Mouse (Mus musculus): ENCODE data around the gene Sparc. TPM values are rescaled to one million over a fixed set of nuclear protein-coding genes. Genes with fewer than 3 reads are reported as not detected.
A peak's percentile ranks its signal among the peaks of the same experiment; 100 is the strongest.

Sparc gene
- polyA plus RNA-seq, 1 experiment from 2014 or later, result 3,074 TPM

DNA sequence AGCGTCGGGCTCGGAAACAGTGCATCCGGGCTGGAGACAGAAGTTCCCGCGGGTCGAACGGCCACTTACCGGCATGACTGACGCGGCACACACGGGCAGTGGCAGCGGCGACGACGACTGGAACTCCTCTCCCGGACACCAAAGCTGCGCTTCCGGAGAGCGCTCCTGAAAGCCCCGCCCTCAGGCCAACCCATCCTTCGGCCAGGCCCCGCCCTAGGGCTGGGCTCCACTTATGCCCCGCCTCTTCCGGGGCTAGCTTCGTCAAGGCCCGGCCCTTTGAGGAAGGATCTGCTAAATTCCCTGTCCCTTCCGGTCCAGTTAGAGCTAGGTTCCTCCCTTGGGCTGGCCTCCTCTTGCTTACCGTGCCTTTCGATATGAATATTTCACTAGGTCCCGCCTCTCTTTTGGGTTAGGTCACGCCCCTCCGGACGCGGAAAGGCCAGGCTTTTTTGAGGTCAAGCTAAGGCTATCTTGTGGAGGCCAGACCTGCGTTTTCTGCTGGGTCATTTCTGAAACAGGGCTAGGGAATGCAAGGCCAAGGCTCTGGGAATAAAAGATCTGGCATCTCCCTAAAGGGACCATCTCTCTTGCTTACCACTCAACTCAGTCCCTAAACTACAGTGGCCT is 38.1 kb upstream of the Sparc start, which contains the start of gene Atox1:
TSS of gene Atox1 (minus strand) at position 221 of the 627 bp plus-strand sequence.
- H3K27ac ChIP-seq (replicated peaks), result peak within 1 kb of the TSS; percentile 80
- no peaks in the 10 kb centered on the region for H3K36me3 ChIP-seq
- peak within 1 kb of the TSS; percentile 87 for H3K4me2 ChIP-seq (replicated peaks)
- ATAC-seq (ENCODE audit: insufficient number of reproducible peaks, low FRiP score, low TSS enrichment, low read depth), result peak; percentile 92
- under 1% methylated on average over 36 of the region's 36 CpGs for WGBS
- no peaks in the 10 kb centered on the region for H3K9me3 ChIP-seq (replicated peaks)
- H3K9ac ChIP-seq, result peak within 1 kb of the TSS; percentile 58
- H3K4me1 ChIP-seq, result peaks cover 20% of the 10 kb centered on the region
- H3K4me3 ChIP-seq (replicated peaks), result peak within 1 kb of the TSS; percentile 85
- no peaks in the 10 kb centered on the region for H3K27me3 ChIP-seq

DNA sequence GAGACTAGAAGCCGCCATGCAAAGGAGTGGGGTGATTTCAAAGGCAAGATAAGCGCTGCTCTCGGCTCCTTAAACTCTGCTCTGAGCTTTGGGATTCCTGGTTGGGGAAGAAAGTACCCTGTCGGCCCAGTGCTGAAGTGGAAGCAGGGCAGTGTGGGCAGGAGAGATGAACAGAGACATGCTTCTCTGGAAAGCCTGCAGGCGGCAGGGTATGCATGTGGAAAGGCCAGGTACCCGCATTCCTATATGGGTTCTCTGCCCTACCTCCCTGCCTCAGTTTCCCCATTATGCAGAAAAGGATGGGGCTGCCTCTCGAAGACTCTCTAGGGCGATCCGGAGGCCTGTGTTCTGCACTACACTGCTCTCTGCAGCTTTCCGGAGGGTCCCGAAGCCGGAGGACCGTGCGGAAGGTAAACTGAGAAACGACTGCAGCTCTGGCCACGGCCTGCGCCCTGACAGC is 37.6 kb upstream of the Sparc start:
- Histone ChIP-seq H3K9me3 (replicated peaks) (no peaks in the 10 kb centered on the region), H3K4me1 (peaks cover 24% of the 10 kb centered on the region), H3K4me3 (replicated peaks) (peak overlapping the region; percentile 85), H3K27me3 (no peaks in the 10 kb centered on the region), H3K9ac (peak overlapping the region; percentile 58), H3K27ac (replicated peaks) (peak overlapping the region; percentile 80), H3K36me3 (no peaks in the 10 kb centered on the region), H3K4me2 (replicated peaks) (peak overlapping the region; percentile 87)
- ATAC-seq (ENCODE audit: insufficient number of reproducible peaks, low FRiP score, low TSS enrichment, low read depth), result peak; percentile 49
- WGBS, result 1% methylated on average over 17 of the region's 17 CpGs

DNA sequence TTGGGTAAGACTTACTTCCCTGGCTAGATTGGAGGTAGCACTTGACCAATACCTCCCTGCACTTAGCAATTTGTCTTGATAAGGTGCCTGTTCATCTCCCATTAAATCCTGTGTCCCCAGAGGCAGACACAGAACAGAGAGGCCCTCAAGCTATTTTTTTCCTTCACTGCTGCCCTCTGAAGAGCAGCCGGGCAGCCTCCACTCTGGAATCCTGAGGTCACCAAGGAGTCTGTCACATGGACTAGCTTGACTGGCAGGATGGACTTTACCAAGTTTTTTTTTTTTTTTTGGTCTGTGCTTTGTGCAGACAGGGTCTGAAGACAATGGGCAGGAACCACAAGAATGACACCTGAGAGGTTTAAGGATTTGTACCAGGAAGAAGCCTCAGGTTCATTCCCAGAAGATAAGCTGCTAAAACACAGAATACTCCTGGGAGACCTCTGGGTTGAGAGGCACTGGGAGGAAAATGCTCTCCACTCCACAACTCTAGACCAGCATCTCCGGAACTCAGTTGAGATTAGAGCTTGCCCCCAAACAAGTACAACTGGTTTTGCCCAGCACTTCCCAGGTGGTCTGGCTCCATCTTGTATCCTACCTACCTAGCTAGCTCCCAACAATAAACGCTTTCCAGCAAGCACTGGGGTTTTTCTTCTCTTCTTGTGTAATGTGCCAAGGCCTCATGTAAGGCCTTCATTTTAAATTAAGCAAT is 37.0 kb upstream of the Sparc start:
- 13% methylated on average over 3 of the region's 3 CpGs for WGBS
- Histone ChIP-seq H3K4me3 (replicated peaks) (peak overlapping the region; percentile 85), H3K27me3 (no peaks in the 10 kb centered on the region), H3K4me2 (replicated peaks) (peak overlapping the region; percentile 87), H3K36me3 (no peaks in the 10 kb centered on the region), H3K27ac (replicated peaks) (peak overlapping the region; percentile 80), H3K9ac (peak overlapping the region; percentile 58), H3K9me3 (replicated peaks) (no peaks in the 10 kb centered on the region), H3K4me1 (peaks cover 26% of the 10 kb centered on the region)
- no peak for ATAC-seq (ENCODE audit: insufficient number of reproducible peaks, low FRiP score, low TSS enrichment, low read depth)

DNA sequence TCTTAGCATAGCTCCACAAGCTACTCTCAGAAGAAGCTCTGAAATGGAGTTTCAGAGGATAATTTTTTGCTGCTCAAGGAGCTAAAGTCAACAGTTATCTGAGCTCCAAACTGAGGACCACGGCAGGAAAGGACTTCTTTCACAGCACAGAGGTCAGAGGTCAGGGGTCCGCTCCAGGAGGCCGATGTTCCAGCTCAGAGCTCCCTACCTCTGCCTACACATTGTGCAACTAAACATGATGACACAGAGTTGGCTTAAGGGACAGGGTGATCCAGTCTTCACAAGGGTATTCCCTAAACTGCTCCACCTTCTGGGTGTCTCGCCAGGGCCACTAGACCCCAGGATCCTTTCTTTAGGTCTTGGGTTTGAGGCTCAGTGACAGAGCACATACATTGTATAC is 35.5 kb upstream of the Sparc start:
- peaks cover 3% of the 10 kb centered on the region for H3K36me3 ChIP-seq

DNA sequence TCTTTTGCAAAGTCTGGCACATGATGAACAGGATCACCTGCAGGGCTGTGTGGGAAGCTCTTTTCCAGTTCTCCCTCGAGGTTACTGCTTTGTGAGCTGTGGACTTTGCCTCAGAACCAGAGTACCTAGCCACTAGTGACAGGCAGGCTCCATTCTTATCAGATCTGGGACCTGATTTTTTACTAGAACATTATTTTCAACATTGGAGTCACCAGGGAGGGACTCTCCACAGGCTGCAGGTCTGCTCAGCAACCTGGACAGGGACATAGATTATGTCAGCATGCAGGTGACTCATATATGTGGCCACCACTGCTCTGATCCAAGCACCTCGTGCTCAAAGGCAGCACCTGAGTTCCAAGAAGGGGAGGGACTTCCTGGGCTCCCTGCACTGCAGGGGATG is 32.2 kb upstream of the Sparc start:
- ATAC-seq (ENCODE audit: insufficient number of reproducible peaks, low FRiP score, low TSS enrichment, low read depth), result no peak
- peaks cover 17% of the 10 kb centered on the region for H3K4me1 ChIP-seq
- WGBS, result 70% methylated on average over 2 of the region's 2 CpGs
- H3K4me3 ChIP-seq (replicated peaks), result no peak overlapping the region
- no peaks in the 10 kb centered on the region for H3K9me3 ChIP-seq (replicated peaks)
- H3K27ac ChIP-seq (replicated peaks), result no peak overlapping the region
- peaks cover 25% of the 10 kb centered on the region for H3K36me3 ChIP-seq
- no peak overlapping the region for H3K9ac ChIP-seq
- no peaks in the 10 kb centered on the region for H3K27me3 ChIP-seq
- no peak overlapping the region for H3K4me2 ChIP-seq (replicated peaks)

More for the DNA sequence above, 35.5 kb upstream of the Sparc start:
- no peaks in the 10 kb centered on the region for H3K27me3 ChIP-seq
- peaks cover 26% of the 10 kb centered on the region for H3K4me1 ChIP-seq
- 49% methylated on average over 4 of the region's 4 CpGs for WGBS
- H3K9me3 ChIP-seq (replicated peaks), result no peaks in the 10 kb centered on the region
- no peak overlapping the region for H3K9ac ChIP-seq
- H3K27ac ChIP-seq (replicated peaks), result no peak overlapping the region
- H3K4me2 ChIP-seq (replicated peaks), result no peak overlapping the region
- ATAC-seq (ENCODE audit: insufficient number of reproducible peaks, low FRiP score, low TSS enrichment, low read depth), result no peak
- H3K4me3 ChIP-seq (replicated peaks), result no peak overlapping the region

DNA sequence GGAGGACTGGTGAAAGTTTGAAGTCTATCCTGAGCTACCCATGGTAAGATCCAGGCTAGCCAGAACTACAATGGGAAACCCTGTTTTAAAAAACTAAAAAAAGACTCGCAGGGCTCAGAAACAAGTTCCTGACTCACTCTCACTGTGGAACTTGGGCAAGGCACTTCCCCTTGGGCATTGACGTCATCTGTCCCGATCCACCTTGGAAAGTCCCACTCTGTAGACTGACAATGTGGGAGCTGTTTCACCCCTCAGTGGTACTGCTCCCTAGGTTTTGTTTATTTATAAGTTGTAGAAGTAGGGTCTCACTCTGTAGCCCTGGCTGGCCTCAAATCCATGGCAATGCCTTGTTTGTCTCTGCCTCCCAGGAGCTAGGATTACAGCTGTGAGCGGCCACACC is 30.7 kb upstream of the Sparc start:
- H3K9me3 ChIP-seq (replicated peaks), result no peaks in the 10 kb centered on the region
- peaks cover 6% of the 10 kb centered on the region for H3K4me1 ChIP-seq
- ATAC-seq (ENCODE audit: insufficient number of reproducible peaks, low FRiP score, low TSS enrichment, low read depth), result no peak
- H3K9ac ChIP-seq, result no peak overlapping the region
- H3K27ac ChIP-seq (replicated peaks), result no peak overlapping the region
- no peak overlapping the region for H3K4me3 ChIP-seq (replicated peaks)
- 76% methylated on average over 4 of the region's 4 CpGs for WGBS
- no peaks in the 10 kb centered on the region for H3K27me3 ChIP-seq
- no peak overlapping the region for H3K4me2 ChIP-seq (replicated peaks)
- H3K36me3 ChIP-seq, result peaks cover 39% of the 10 kb centered on the region

DNA sequence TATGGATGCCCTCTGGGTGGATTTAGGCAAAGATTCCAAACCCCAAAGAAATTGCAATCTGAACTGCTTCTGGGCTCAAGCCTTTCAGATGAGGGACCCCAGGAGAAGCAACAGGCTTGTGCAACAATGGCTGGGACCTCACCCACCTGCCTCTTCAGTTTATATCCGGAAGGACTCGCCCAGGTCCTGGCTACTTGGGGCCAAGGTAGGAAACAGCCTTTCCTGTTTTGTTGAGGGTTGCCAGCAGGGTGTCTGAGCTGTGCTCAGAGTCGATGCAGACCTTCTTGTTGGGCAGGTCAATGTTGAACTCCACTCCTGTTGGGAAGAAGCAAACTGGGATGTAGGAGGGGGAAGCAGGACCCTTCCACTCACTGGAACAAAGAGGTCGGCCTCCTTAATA is 27.3 kb upstream of the Sparc start:
- Histone ChIP-seq H3K36me3 (peaks cover 57% of the 10 kb centered on the region), H3K9ac (no peak overlapping the region), H3K27me3 (no peaks in the 10 kb centered on the region), H3K4me2 (replicated peaks) (no peak overlapping the region), H3K27ac (replicated peaks) (no peak overlapping the region), H3K4me1 (peaks cover 6% of the 10 kb centered on the region), H3K9me3 (replicated peaks) (no peaks in the 10 kb centered on the region), H3K4me3 (replicated peaks) (no peak overlapping the region)
- WGBS, result 82% methylated on average over 4 of the region's 4 CpGs
- no peak for ATAC-seq (ENCODE audit: insufficient number of reproducible peaks, low FRiP score, low TSS enrichment, low read depth)

DNA sequence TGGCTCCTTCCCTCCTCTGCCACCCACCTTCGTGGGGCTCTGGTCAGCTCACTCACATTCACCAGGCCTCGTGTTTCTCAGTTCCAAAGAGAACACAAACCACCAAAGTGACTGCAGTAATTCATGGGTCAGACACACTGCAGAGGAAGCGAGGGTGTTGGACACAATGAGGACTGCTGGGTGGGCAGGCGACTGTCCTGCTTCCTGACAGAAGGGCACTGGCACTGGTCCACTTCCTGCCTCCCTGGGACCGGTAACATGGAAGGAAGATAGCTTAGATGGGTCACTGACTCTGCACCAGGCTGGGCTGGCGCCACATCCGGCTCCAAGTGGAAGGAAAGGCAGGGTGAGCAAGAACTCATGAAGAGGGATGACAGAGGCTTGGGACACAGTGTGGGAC is 26.5 kb upstream of the Sparc start:
- Histone ChIP-seq H3K36me3 (peaks cover 57% of the 10 kb centered on the region), H3K27ac (replicated peaks) (no peak overlapping the region), H3K4me1 (peaks cover 13% of the 10 kb centered on the region), H3K9me3 (replicated peaks) (no peaks in the 10 kb centered on the region), H3K4me2 (replicated peaks) (no peak overlapping the region), H3K4me3 (replicated peaks) (no peak overlapping the region), H3K27me3 (no peaks in the 10 kb centered on the region), H3K9ac (no peak overlapping the region)
- WGBS, result 77% methylated on average over 7 of the region's 7 CpGs
- no peak for ATAC-seq (ENCODE audit: insufficient number of reproducible peaks, low FRiP score, low TSS enrichment, low read depth)

DNA sequence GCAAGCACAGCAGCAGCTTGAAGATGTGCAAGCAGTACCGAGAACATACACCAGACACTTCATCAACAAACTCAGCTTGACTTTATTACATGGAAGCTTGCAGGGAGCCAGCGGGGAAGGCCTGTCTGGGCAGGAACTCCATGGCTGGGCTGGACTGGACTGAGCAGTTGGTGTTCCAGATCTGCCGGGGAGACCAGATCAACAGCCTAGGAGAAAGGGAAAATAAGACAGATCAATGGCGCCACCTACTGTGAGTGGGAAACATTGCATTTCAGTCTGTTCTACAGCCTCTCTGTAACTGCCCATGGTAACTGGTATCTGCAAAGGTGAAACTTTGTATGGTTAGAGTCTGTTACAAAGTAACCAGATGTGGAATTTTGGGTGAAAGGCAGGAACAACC is 23.6 kb upstream of the Sparc start:
- Histone ChIP-seq H3K9ac (no peak overlapping the region), H3K36me3 (peaks cover 45% of the 10 kb centered on the region), H3K4me3 (replicated peaks) (no peak overlapping the region), H3K4me1 (peaks cover 13% of the 10 kb centered on the region), H3K4me2 (replicated peaks) (no peak overlapping the region), H3K27me3 (no peaks in the 10 kb centered on the region), H3K27ac (replicated peaks) (peak overlapping the region; percentile 84), H3K9me3 (replicated peaks) (no peaks in the 10 kb centered on the region)
- WGBS, result 17% methylated on average over 4 of the region's 4 CpGs
- peak; percentile 76 for ATAC-seq (ENCODE audit: insufficient number of reproducible peaks, low FRiP score, low TSS enrichment, low read depth)

DNA sequence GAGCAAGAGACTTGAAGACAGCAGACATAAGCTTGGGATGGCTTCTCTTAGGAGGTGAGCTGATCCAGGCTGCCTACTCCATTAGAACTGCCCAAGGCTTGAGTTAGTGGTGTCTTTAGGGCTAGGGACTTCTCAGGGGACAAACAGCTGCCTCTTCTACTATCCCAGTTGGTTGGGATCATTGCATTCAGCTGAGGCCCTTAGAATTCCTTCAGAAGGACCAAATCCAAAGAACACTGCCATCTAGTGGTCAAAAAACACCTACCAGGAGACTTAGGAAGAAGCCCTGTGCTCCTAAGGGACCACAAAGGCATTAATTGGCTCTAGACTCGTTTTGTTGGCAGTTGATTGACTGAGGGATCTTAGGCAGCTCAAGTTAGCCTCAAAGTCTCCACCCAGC is 21.8 kb upstream of the Sparc start:
- Histone ChIP-seq H3K9me3 (replicated peaks) (no peaks in the 10 kb centered on the region), H3K9ac (no peak overlapping the region), H3K4me2 (replicated peaks) (no peak overlapping the region), H3K27me3 (no peaks in the 10 kb centered on the region), H3K36me3 (peaks cover 28% of the 10 kb centered on the region), H3K4me1 (peaks cover 13% of the 10 kb centered on the region), H3K4me3 (replicated peaks) (no peak overlapping the region), H3K27ac (replicated peaks) (0 out of 2 replicates have a peak overlapping the region, but pooled peaks have one; percentile 28)
- 0 out of 2 replicates have a peak, but pooled peaks have one; percentile 17 for ATAC-seq (ENCODE audit: insufficient number of reproducible peaks, low FRiP score, low TSS enrichment, low read depth)
- WGBS, result 4% methylated on average over 1 of the region's 1 CpGs

DNA sequence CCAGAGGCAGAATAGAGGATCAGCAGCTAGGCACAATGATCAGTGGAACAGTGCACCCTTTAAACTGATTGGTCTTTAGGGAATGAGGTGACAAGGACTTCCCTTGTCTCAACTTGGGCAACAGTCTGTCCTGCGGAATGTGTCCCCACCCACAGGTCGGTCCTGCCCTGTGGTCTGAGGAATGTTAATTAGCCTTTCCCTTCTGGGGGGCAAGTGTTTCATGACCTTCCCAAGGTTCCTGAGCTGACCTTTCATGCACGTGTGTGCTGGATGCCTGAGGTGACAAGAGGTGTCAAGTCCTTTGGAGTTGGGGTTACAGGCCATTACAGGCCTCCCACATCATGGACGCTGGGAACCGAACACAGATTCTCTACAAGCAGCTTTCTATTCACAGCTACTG is 16.7 kb upstream of the Sparc start:
- H3K27me3 ChIP-seq, result no peaks in the 10 kb centered on the region
- H3K9ac ChIP-seq, result no peak overlapping the region
- H3K9me3 ChIP-seq (replicated peaks), result no peaks in the 10 kb centered on the region
- 41% methylated on average over 5 of the region's 5 CpGs for WGBS
- H3K27ac ChIP-seq (replicated peaks), result no peak overlapping the region
- H3K4me1 ChIP-seq, result peaks cover 2% of the 10 kb centered on the region
- ATAC-seq (ENCODE audit: insufficient number of reproducible peaks, low FRiP score, low TSS enrichment, low read depth), result no peak
- H3K4me3 ChIP-seq (replicated peaks), result no peak overlapping the region
- H3K36me3 ChIP-seq, result no peaks in the 10 kb centered on the region
- no peak overlapping the region for H3K4me2 ChIP-seq (replicated peaks)

Measured in embryonic facial prominence, embryonic 15.5 days (tissue).